Mouse (Mus musculus): ENCODE results near the gene Tmsb10. TPM values are rescaled to one million over a fixed set of nuclear protein-coding genes. Genes with fewer than 3 reads are reported as not detected.

The Tmsb10 gene
- polyA plus RNA-seq, 1 experiment: 30.4 TPM

GRCm38 (mm10) chr6:72914087-72914749 lies 44.3 kb downstream of the Tmsb10 start:
- Histone ChIP-seq H3K27me3 (ENCODE audit: control insufficient read depth, insufficient read depth, low read length) (no peaks in the 10 kb centered on the region), H3K36me3 (ENCODE audit: control insufficient read depth, insufficient read depth, low read length) (no peaks in the 10 kb centered on the region), H3K4me3 (ENCODE audit: low read depth, low read length) (no peak overlapping the region), H3K4me1 (ENCODE audit: control insufficient read depth, insufficient read depth, insufficient read length, low read length) (no peaks in the 10 kb centered on the region), H3K27ac (ENCODE audit: insufficient read depth, low read depth, low read length) (no peak overlapping the region)
- 66% methylated on average over 6 of the region's 6 CpGs for WGBS
- TF ChIP-seq POLR2A (IDR thresholded peaks at IDR 0.05; ENCODE audit: low read depth, low read length): no peak
- TF ChIP-seq CTCF (IDR thresholded peaks at IDR 0.05; ENCODE audit: extremely low read depth, insufficient read length, insufficient replicate concordance, low read depth, low read length): no peak

DNA sequence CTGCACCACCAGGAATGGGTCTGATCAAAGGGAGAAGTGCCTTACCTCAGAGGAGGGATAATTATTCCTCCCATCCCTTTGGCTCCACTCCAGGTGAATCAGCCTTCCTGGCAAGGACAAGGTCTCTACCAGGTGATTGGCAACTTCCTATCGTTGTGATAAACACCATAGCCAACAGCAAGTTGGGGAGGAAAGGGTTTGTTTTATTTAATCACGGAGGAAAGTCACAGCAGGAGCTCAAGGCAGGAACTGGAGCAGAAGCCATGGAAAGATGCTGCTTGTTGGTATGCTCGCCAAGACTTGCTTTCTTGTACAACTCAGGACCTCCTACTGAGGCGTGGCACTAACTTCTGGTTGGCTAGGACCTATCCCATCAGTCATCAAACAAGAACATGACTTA lies 47.3 kb downstream of the Tmsb10 start:
- WGBS: 48% methylated on average over 4 of the region's 4 CpGs

More for the DNA sequence above, 47.3 kb downstream of the Tmsb10 start:
- no peaks in the 10 kb centered on the region for H3K36me3 ChIP-seq (ENCODE audit: control insufficient read depth, insufficient read depth, low read length)
- H3K27me3 ChIP-seq (ENCODE audit: control insufficient read depth, insufficient read depth, low read length): no peaks in the 10 kb centered on the region
- H3K4me1 ChIP-seq (ENCODE audit: control insufficient read depth, insufficient read depth, insufficient read length, low read length): no peaks in the 10 kb centered on the region
- no peak overlapping the region for H3K4me3 ChIP-seq (ENCODE audit: low read depth, low read length)
- no peak overlapping the region for H3K27ac ChIP-seq (ENCODE audit: insufficient read depth, low read depth, low read length)
- TF ChIP-seq POLR2A (IDR thresholded peaks at IDR 0.05; ENCODE audit: low read depth, low read length): no peak
- no peak for TF ChIP-seq CTCF (IDR thresholded peaks at IDR 0.05; ENCODE audit: extremely low read depth, insufficient read length, insufficient replicate concordance, low read depth, low read length)

Other genes starting within 250 kb of the Tmsb10 start
- gene Tcf7l1, start 169.5 kb downstream of the Tmsb10 start, polyA plus RNA-seq (2012; rRNA removed): 4.7 and 5.8 TPM in 2 replicates
- gene Kcmf1, start 58.8 kb downstream of the Tmsb10 start, polyA plus RNA-seq (2012; rRNA removed): 99.8 and 254 TPM in 2 replicates

Data from small intestine, adult 2 months (tissue).